Mouse (Mus musculus) megakaryocyte, embryonic 14.5 days (primary cell): ENCODE data around the gene Pard6b. TPM values are rescaled to one million over a fixed set of nuclear protein-coding genes. Genes with fewer than 3 reads are reported as not detected.

Experiments used
- H3K27me3 ChIP-seq: replicated peaks from 2 replicates; pipeline ENCODE3; 2012; ENCODE audit warnings: inconsistent platforms
- H3K36me3 ChIP-seq: replicated peaks from 2 replicates; pipeline ENCODE3; 2012; ENCODE audit warnings: low read length, inconsistent platforms, mixed read lengths
- H3K4me1 ChIP-seq: 2 replicates; pipeline ENCODE4 v1.6.1; 2012; ENCODE audit warnings: inconsistent platforms
- H3K4me3 ChIP-seq: replicated peaks from 2 replicates; pipeline ENCODE3; 2012; ENCODE audit warnings: moderate library complexity, mild to moderate bottlenecking, inconsistent platforms
- H3K9me3 ChIP-seq: 2 replicates; pipeline ENCODE4 v1.6.1; 2012; ENCODE audit warnings: inconsistent platforms
- FLI1 ChIP-seq: IDR thresholded peaks from 2 replicates; pipeline ENCODE4 v1.6.1; 2012; ENCODE audit warnings: low read length, inconsistent platforms, mixed read lengths
- GATA1 ChIP-seq: IDR thresholded peaks from 3 replicates; pipeline ENCODE4 v1.6.1; 2012; ENCODE audit warnings: mixed read lengths, low read length, inconsistent platforms, borderline replicate concordance
- polyA plus RNA-seq: library from polyadenylated mRNA; stranded (reverse); fragments of >175 nt; gene quantifications from 2 replicates; pipeline ENCODE4 v1.2.3, GENCODE M21; 2012; ENCODE audit warnings: low replicate concordance; ENCODE audit not compliant: insufficient read depth

Pard6b gene
- polyA plus RNA-seq, 1 experiment: 1.4 TPM

- Histone ChIP-seq H3K4me1 (peaks cover 36% of the 10 kb centered on the region), H3K9me3 (peaks cover 23% of the 10 kb centered on the region), H3K36me3 (peaks cover 2% of the 10 kb centered on the region), H3K27me3 (peaks cover 19% of the 10 kb centered on the region), H3K4me3 (no peak overlapping the region)
- TF ChIP-seq GATA1 (no peak), FLI1 (no peak)
Observed at GRCm38 (mm10) chr2:168123652-168124051, 42.8 kb downstream of the Pard6b start.

GRCm38 (mm10) chr2:168125288-168126089 lies 44.7 kb downstream of the Pard6b start:
- H3K36me3 ChIP-seq: peaks cover 2% of the 10 kb centered on the region
- no peak overlapping the region for H3K4me3 ChIP-seq
- H3K9me3 ChIP-seq: peaks cover 23% of the 10 kb centered on the region
- H3K4me1 ChIP-seq: peaks cover 46% of the 10 kb centered on the region
- TF ChIP-seq FLI1 (no peak), GATA1 (no peak)
- peaks cover 11% of the 10 kb centered on the region for H3K27me3 ChIP-seq

- Histone ChIP-seq H3K27me3 (peaks cover 21% of the 10 kb centered on the region), H3K4me1 (peaks cover 42% of the 10 kb centered on the region), H3K36me3 (no peaks in the 10 kb centered on the region), H3K9me3 (peaks cover 13% of the 10 kb centered on the region), H3K4me3 (no peak overlapping the region)
- TF ChIP-seq GATA1: no peak
- TF ChIP-seq FLI1: no peak
Observed at GRCm38 (mm10) chr2:168127767-168128166, 47.0 kb downstream of the Pard6b start.

- TF ChIP-seq GATA1 (no peak), FLI1 (no peak)
- no peaks in the 10 kb centered on the region for H3K36me3 ChIP-seq
- H3K4me3 ChIP-seq: no peak overlapping the region
- H3K27me3 ChIP-seq: peaks cover 26% of the 10 kb centered on the region
- H3K4me1 ChIP-seq: peaks cover 43% of the 10 kb centered on the region
- H3K9me3 ChIP-seq: peaks cover 9% of the 10 kb centered on the region
Observed at GRCm38 (mm10) chr2:168128211-168128859, 47.5 kb downstream of the Pard6b start.

- Histone ChIP-seq H3K36me3 (no peaks in the 10 kb centered on the region), H3K27me3 (peaks cover 29% of the 10 kb centered on the region), H3K4me1 (peaks cover 37% of the 10 kb centered on the region), H3K9me3 (no peaks in the 10 kb centered on the region), H3K4me3 (no peak overlapping the region)
- no peak for TF ChIP-seq FLI1
- no peak for TF ChIP-seq GATA1
Observed at GRCm38 (mm10) chr2:168130046-168130445, 49.2 kb downstream of the Pard6b start.

GRCm38 (mm10) chr2:168137161-168137560 lies 56.4 kb downstream of the Pard6b start:
- Histone ChIP-seq H3K9me3 (peaks cover 6% of the 10 kb centered on the region; the same call in 1 of the 2 replicates), H3K4me3 (no peak overlapping the region)

GRCm38 (mm10) chr2:168143794-168144193 lies 63.0 kb downstream of the Pard6b start:
- H3K36me3 ChIP-seq: no peaks in the 10 kb centered on the region
- no peak for TF ChIP-seq FLI1
- no peak for TF ChIP-seq GATA1
- no peak overlapping the region for H3K4me3 ChIP-seq
- H3K27me3 ChIP-seq: peaks cover 28% of the 10 kb centered on the region
- H3K4me1 ChIP-seq: no peaks in the 10 kb centered on the region; the same call in 1 of the 2 replicates
- H3K9me3 ChIP-seq: peaks cover 3% of the 10 kb centered on the region; the same call in 1 of the 2 replicates

More at GRCm38 (mm10) chr2:168137161-168137560, 56.4 kb downstream of the Pard6b start:
- no peak for TF ChIP-seq GATA1
- TF ChIP-seq FLI1: no peak
- Histone ChIP-seq H3K27me3 (peaks cover 58% of the 10 kb centered on the region), H3K36me3 (no peaks in the 10 kb centered on the region), H3K4me1 (peaks cover 3% of the 10 kb centered on the region; the same call in 1 of the 2 replicates)

GRCm38 (mm10) chr2:168145437-168145836 lies 64.6 kb downstream of the Pard6b start:
- TF ChIP-seq GATA1: no peak
- TF ChIP-seq FLI1: no peak
- Histone ChIP-seq H3K36me3 (no peaks in the 10 kb centered on the region), H3K4me3 (no peak overlapping the region), H3K4me1 (no peaks in the 10 kb centered on the region; the same call in none of the 2 replicates), H3K27me3 (peaks cover 35% of the 10 kb centered on the region), H3K9me3 (no peaks in the 10 kb centered on the region)

- Histone ChIP-seq H3K27me3 (peaks cover 38% of the 10 kb centered on the region), H3K9me3 (no peaks in the 10 kb centered on the region), H3K4me1 (peaks cover 4% of the 10 kb centered on the region), H3K4me3 (no peak overlapping the region), H3K36me3 (no peaks in the 10 kb centered on the region)
- TF ChIP-seq GATA1 (no peak), FLI1 (no peak)
Observed at GRCm38 (mm10) chr2:168147722-168148432, 67.1 kb downstream of the Pard6b start.

- Histone ChIP-seq H3K4me3 (no peak overlapping the region), H3K4me1 (peaks cover 16% of the 10 kb centered on the region), H3K9me3 (no peaks in the 10 kb centered on the region), H3K27me3 (peaks cover 32% of the 10 kb centered on the region), H3K36me3 (no peaks in the 10 kb centered on the region)
- no peak for TF ChIP-seq FLI1
- TF ChIP-seq GATA1: no peak
Observed at GRCm38 (mm10) chr2:168149241-168149640, 68.4 kb downstream of the Pard6b start.

Other genes with a start within 250 kb of the Pard6b start
- gene Ptpn1, start 148.9 kb upstream of the Pard6b start, polyA plus RNA-seq: 120 and 139 TPM in 2 replicates
- 123 and 438 TPM in 2 replicates for gene Ripor3, start 70.4 kb upstream of the Pard6b start, polyA plus RNA-seq
- gene Adnp, start 126.1 kb downstream of the Pard6b start, polyA plus RNA-seq: 9.5 and 14.3 TPM in 2 replicates
- not detected in 2 replicates for gene Gm20716, start 149.4 kb downstream of the Pard6b start, polyA plus RNA-seq
- gene Dpm1, start 149.6 kb downstream of the Pard6b start, polyA plus RNA-seq: 34.7 and 155 TPM in 2 replicates
- 10.5 and 36.4 TPM in 2 replicates for gene Mocs3, start 149.6 kb downstream of the Pard6b start, polyA plus RNA-seq
- 0.03 TPM in 1 of 2 replicates, not detected in the other for gene Kcng1, start 200.7 kb downstream of the Pard6b start, polyA plus RNA-seq